Mouse (Mus musculus): Measurements from ENCODE around the gene Sod1. TPM values are rescaled to one million over a fixed set of nuclear protein-coding genes. Genes with fewer than 3 reads are reported as not detected.

The Sod1 gene
- total RNA-seq (2015; ENCODE audit: low replicate concordance), result 182 and 255 TPM in 2 replicates
- total RNA-seq (2017; ENCODE audit: low replicate concordance), result 152 and 196 TPM in 2 replicates

- ATAC-seq (replicated peaks; ENCODE audit: low FRiP score, poor library complexity, severe bottlenecking), result peak; percentile 92
Measured at GRCm38 (mm10) chr16:90220026-90220891, at the start of gene Sod1. TSS of gene Sod1 (plus strand) at chr16:90220754.

GRCm38 (mm10) chr16:90171416-90171815 is 49.1 kb upstream of the Sod1 start:
- no peak for ATAC-seq (replicated peaks; ENCODE audit: low FRiP score, poor library complexity, severe bottlenecking)

DNA sequence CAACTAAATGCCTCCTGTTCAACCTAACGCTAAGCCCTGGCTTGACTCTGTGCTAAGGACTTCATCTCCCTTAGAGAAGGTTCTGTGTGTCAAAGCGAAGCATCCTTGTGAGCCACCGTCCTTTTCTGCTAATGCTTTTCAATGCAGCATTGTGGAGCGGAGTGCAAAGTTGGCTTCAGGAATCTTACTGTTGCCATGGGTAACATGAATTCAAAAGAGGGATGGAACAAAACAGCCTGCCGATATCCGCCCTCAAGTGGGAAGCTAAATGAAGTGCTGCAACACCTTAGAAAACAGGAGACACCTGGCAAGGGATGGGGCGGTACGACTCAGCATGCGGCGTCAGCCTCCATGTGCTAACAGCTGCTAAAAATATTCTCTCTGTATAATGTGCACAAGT is 44.1 kb upstream of the Sod1 start:
- ATAC-seq (replicated peaks; ENCODE audit: low FRiP score, poor library complexity, severe bottlenecking), result no peak

GRCm38 (mm10) chr16:90177425-90177824 is 43.1 kb upstream of the Sod1 start:
- no peak for ATAC-seq (replicated peaks; ENCODE audit: low FRiP score, poor library complexity, severe bottlenecking)

- ATAC-seq (replicated peaks; ENCODE audit: low FRiP score, poor library complexity, severe bottlenecking), result no peak
Measured at GRCm38 (mm10) chr16:90178404-90178803, 42.1 kb upstream of the Sod1 start.

DNA sequence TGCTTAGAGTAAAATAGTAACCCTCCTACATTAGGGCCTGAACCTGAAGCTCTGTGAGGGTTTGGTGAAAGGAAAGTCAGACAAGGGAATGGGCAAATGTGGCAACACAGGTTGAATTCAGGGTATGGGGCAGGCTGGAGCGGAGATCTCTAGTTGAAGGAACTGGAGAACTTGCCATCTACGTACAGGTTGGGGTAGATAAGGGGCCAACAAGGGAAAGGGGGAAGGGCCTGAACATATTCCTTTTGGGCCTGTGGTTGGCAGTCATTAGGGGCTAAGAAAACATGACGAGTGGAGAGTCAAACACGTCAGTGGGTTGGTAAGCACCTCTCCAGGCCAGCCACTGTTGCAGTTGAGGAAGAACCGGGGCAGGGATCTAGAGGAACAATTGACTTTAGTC is 40.7 kb upstream of the Sod1 start:
- no peak for ATAC-seq (replicated peaks; ENCODE audit: low FRiP score, poor library complexity, severe bottlenecking)

DNA sequence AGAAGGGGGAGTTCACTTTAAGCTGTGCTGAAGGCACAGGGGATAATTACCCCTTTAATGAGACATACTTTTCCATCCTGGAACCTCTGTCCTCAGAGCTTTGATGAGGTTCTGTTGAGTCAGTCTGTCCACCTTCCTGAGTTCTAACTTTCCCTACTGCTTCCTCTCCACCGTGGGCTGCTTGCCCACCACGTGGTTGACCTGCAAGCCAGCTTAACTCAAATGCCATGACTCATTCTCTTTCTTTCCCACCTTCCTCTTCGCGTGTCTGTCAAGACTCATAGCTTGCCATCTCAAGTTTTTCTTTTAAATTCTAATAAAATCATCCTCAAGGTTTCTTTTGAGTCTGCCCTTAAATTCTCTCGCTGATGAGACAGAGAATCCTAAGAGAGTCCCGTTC is 39.6 kb upstream of the Sod1 start:
- ATAC-seq (replicated peaks; ENCODE audit: low FRiP score, poor library complexity, severe bottlenecking), result no peak

- ATAC-seq (replicated peaks; ENCODE audit: low FRiP score, poor library complexity, severe bottlenecking), result no peak
Measured at GRCm38 (mm10) chr16:90181673-90182072, 38.9 kb upstream of the Sod1 start.

GRCm38 (mm10) chr16:90184135-90184534 is 36.4 kb upstream of the Sod1 start:
- ATAC-seq (replicated peaks; ENCODE audit: low FRiP score, poor library complexity, severe bottlenecking), result no peak

DNA sequence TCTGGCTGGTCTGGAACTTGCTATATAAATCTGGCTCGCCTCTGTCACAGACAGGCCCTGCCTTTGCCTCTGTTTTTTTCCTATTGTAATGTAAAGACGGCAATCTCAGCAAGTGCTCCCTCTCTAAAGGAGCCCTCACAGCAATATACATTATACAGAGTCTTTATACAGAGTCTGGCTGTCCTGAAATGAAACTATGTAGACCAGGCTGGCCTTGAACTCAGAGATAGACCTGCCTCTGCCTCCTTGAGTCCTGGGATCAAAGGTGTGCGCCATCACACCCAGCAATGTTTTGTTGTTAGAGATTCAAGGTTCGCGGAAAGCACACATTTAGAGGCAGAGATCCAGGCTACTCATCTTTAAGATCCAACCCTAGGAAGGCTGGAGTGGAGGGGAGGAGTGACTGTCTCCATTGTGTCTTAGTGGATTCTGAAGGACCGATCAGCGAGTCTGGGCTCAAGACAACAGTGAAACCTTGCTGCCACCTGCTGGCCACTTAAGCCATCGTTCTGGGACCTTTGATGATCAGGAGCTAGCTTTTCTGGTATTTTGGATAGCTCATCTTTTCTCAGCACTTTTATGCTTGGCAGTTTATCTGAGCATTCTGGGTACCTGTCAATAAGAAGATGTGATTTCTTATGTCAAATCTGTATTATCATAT is 34.5 kb upstream of the Sod1 start:
- ATAC-seq (replicated peaks; ENCODE audit: low FRiP score, poor library complexity, severe bottlenecking), result peak; percentile 81

- ATAC-seq (replicated peaks; ENCODE audit: low FRiP score, poor library complexity, severe bottlenecking), result peak; percentile 46; the same call in 1 of the 2 replicates
Measured at GRCm38 (mm10) chr16:90187453-90187852, 33.1 kb upstream of the Sod1 start.

- ATAC-seq (replicated peaks; ENCODE audit: low FRiP score, poor library complexity, severe bottlenecking), result no peak
Measured at GRCm38 (mm10) chr16:90191289-90191688, 29.3 kb upstream of the Sod1 start.

- ATAC-seq (replicated peaks; ENCODE audit: low FRiP score, poor library complexity, severe bottlenecking), result no peak
Measured at GRCm38 (mm10) chr16:90193719-90194118, 26.8 kb upstream of the Sod1 start.

DNA sequence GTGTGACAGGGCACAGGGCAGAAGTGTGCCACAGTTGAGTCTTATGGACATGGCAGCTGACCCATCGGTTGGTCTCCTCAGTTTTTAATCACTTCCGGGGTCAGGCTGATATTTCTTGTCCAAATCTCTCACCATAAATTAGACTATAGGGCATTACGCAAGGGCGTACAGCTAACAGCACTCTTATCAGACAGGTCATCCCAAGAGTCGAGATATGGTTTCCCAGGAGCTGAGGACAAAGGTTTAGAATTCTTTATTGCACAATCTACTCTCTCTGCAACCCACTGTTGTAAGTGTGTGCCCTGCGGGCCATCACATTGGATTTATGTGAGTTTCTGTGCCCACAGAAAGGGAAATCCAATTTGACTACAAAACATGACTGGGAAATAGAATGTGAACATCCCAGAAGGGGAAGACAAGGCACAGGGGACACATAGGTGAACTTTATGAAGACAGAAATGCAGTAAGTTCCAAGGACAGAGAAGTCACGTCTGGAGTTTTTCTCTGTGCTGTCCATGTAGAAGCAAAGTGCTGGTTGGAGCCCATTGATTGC is 23.8 kb upstream of the Sod1 start:
- ATAC-seq (replicated peaks; ENCODE audit: low FRiP score, poor library complexity, severe bottlenecking), result no peak

GRCm38 (mm10) chr16:90197337-90197973 is 23.1 kb upstream of the Sod1 start:
- ATAC-seq (replicated peaks; ENCODE audit: low FRiP score, poor library complexity, severe bottlenecking), result peak; percentile 98

GRCm38 (mm10) chr16:90198626-90199025 is 21.9 kb upstream of the Sod1 start:
- no peak for ATAC-seq (replicated peaks; ENCODE audit: low FRiP score, poor library complexity, severe bottlenecking)

DNA sequence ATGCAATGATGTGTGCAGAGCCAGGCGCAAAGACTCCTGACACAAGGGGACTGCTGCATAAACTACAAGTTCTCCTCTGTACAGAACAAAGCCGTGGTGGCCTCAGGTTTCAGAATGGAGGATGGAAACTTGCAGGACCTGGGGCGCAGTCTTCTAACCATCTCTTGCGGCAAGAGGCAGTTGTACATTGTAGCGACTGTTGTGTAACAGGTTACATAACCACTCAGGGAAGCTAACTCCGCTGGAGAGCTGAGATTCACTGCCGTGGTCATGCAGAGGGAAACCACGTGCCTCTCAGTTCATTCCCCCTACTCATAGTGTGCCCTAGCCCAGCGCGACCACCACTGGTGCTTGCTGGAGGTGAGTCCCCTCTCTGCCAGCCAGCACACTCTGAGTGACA is 21.4 kb upstream of the Sod1 start:
- no peak for ATAC-seq (replicated peaks; ENCODE audit: low FRiP score, poor library complexity, severe bottlenecking)

DNA sequence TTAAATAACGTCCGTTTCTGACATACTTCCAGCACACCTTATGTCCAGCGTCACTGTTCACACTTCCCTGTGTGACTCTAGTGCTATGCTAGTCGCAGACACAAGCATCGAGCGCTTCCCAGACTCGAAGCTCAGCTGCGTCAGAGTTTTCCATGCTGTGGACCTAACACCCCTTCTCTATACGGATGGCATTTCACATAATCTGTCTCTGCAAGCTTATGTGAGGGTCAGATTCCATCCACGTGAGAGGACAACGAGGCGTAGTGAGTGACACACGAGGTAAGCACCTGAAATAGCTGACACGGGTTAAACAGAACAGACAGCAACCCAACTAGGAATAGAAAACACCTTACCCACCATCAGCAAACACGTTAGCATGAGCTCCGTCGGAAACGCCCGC is 18.4 kb upstream of the Sod1 start:
- no peak for ATAC-seq (replicated peaks; ENCODE audit: low FRiP score, poor library complexity, severe bottlenecking)

DNA sequence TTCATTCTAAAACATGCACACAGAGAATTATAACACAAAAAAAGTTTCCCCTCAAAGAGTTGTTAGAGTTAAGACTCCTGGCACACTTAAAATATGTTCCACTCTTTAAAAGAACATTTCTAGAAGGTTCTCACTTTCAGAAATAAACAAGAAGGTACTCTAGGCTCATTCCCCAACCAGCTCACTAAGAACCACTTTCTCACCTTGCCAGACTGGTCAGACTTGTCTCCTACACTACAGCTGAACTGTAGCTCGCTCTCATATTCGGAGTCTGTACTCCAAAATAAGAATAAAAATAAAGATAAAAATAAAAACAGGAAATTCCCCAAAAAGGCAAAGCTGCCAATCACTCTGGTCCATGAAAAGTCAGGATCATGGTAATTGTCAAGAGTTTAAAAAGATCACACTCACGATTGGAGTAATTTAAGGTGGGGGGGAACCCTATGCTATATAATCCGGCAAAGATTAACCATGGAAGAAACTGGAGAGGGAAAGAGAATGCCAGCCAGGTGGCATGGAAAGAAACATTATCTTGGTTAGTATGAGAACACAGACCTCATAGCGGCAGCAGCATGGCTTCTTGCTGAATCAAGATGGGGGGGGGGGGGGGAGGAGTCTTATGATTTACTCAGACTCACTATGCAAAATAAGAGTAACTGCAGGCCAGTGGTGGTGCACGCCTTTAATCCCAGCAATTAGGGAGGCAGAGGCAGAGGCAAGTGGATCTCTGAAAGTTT is 17.2 kb upstream of the Sod1 start:
- ATAC-seq (replicated peaks; ENCODE audit: low FRiP score, poor library complexity, severe bottlenecking), result no peak

DNA sequence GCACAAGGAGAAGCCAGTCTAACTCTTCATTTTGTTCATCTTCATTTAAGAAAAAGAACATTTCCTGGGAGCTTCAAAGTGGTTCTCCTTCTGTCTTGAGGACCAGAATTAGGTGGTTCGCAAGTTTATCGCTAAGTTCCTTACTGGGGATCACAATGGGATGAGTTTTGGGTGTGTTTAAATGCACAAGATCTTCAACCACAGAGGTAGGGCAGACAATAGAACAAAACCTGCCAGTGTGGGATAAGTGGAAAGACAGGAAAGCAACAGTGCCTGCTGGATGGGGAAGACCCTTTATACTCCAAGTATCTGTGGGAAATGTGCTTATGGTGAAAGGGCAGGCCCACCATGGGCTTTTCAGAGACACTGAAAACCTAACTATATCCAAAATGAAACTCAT is 15.7 kb upstream of the Sod1 start:
- no peak for ATAC-seq (replicated peaks; ENCODE audit: low FRiP score, poor library complexity, severe bottlenecking)

Measured in erythroblast, adult 5-6 weeks (primary cell).